Mouse (Mus musculus): Measurements from ENCODE around the gene Tet2.
"Not testable (repeated sequence)": the region's sequence is repeated elsewhere in the genome, so short reads cannot be mapped to it uniquely, and the experiment has no call there.

Tet2 gene

DNA sequence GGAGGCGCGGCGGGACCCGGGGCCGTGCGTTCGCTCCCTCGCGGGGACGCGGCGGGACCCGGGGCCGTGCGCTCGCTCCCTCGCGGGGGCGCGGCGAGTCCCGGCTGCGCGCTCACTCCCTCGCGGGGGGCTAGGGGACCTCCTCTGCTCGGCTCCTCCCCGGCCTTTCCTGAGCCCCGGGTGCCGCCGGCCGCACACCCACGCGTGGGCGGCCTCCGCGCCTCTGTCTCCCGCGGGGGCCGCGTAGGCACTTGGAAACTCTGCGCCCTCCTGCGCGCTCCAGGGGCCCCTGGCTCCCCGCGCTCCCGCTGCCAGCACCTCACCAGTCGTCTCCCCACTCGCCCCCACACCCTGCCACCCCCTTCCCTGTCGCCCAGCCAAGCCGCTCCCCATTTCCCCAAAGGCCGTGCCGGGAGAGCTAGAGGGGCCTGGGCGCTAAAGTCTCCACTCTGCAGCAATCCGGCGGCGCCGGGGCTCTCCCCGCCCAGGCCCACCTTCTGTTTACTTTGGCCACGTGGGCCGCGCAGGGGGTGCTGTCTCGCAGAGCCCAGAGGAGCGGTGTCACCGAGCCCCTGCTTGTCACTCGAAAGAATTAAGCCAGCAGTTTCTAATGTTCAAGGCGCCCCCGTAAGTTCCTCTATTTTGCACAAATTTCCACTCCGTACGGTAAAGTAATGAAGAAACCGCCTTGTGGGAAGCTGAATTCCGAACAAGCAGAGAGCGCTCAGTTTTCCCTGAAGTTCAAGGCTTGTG, at the start of gene Tet2:
Tet2 (minus strand) TSS at position 589 of the 753 bp plus-strand sequence.
- DNase-seq (ENCODE audit: low spot score in 2 of 2), result peak; percentile 35 to 76

DNA sequence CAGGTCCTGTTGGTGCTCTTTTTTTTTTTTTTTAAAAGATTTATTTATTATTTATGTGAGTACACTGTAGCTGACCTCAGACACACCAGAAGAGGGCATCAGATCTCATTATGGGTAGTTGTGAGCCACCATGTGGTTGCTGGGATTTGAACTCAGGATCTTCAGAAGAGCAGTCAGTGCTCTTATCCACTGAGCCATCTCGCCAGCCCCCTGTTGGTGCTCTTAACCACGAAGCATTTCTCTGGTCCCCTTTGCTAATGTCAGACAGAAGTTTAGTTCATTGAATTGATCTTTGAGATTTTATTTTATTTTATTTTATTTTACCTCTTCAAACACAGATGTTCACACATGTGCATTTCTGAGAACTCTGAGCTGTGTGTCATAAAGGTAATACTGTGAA, 48.1 kb upstream of the Tet2 start:
- not testable (repeated sequence) for DNase-seq (ENCODE audit: low spot score in 2 of 2)

DNA sequence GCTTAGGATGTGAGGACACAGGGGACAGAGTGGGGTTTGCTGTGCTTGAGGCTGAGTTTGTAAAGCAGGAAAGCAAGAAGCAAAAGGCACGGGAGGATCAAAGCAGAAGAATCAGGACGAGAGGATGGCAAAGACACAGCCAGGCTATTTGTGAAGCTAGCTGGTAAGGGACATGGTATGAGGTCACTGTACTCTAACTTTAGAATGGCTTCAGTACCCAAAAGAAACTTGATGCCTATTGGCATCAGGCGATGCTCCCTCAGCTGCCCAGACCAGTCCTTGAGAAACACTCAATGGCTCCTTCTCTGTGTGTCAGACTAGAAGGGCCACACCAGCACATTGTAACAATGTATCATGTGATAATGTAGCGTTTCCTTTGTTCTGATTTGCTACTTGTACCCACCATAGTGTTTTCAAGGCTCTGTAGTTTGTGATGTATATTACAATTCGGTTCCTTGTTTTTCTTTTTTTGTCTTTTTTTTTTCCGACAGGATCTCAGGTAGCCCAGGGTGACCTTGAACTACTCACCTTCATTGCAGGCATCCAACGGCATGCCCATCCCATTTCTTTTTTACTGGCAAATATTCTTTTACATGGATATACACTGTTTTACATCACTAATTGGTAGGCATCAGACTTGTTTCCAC, 45.7 kb upstream of the Tet2 start:
- DNase-seq (ENCODE audit: low spot score in 2 of 2), result no peak

DNA sequence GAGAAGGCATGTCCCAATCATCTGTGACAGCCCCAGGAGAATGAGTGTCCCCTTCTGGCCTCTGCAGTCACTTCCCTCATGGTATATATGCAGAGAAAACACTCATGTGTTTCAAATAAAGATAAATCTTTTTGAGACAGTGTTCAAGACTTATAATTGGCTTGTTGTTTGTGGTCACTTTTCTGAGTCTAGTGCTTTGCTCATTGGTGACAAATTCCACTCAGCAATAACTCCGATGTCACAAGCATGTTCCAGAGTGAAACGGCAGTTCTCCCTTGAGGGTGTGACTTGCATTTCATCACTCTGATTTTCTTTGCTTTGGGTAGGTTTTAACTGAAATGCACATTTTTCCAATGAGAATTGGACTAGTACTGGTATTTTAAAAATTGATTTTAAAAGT, 40.1 kb upstream of the Tet2 start:
- no peak for DNase-seq (ENCODE audit: low spot score in 2 of 2)

DNA sequence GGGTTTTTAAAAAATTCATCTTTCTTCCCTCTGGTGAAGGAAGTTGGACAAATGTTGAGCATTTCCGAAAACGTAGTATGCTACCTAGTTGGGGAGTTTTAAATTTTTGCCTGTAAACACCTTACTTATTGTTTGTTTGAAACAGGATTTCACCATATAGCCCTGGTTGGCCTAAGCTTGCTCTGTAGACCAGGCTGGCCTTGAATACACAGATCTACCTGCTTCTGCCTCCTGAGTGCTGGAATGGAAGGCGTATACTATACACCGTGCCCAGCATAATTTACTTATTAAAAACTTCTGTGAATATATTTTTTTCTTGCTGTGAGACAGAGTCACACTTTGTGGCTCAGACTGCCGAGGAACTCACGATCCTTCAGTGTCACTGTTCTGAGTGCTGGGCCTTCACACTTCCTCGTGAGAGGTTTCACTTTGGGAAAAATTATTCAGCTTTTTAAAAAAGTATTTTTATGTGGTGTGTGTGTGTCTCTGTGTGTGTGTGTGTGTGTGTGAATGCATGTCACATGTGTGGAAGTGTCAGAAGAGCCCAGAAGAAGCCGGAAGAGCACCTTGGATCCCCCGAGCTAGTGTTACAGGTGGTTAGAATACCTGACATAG, 38.6 kb upstream of the Tet2 start:
- no peak for DNase-seq (ENCODE audit: low spot score in 2 of 2)

DNA sequence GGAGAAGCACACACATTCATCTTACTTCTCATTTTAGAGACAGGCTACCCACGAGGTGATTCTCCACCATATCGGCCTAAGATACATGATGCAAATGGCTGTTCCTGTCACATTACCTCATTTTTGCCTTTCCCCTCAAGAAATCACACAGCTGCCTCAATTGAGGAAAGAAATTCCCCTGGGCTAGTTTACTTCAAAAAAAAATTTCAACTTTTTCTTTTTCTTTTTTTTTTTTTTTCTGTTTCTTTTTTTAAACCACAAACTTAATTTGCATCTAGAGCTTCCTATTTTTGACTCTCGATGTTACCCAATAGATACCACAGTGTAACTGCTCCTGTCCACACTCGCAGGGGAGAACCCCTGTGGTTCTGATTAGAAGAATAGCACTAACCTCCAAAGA, 38.0 kb upstream of the Tet2 start:
- DNase-seq (ENCODE audit: low spot score in 2 of 2), result no peak

DNA sequence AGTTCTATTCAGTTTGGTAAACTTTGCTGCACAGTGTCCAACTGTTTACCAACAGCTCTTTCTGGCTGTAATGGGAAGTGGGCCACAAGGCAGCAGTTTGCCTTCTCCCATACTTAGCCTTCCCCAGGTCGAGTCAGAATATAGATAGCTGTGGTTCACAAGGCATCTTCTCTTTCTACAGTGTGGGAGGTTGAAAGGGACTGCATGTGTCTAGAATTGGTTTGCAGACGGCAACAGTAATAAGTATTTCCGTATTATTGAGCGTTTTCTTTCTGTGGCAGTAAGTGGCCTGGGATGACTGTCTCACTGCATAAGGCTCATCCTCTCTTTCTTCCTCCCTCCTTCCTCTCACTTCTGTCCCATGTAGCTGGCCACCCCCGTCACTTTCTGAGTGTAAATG, 37.2 kb upstream of the Tet2 start:
- no peak for DNase-seq (ENCODE audit: low spot score in 2 of 2)

DNA sequence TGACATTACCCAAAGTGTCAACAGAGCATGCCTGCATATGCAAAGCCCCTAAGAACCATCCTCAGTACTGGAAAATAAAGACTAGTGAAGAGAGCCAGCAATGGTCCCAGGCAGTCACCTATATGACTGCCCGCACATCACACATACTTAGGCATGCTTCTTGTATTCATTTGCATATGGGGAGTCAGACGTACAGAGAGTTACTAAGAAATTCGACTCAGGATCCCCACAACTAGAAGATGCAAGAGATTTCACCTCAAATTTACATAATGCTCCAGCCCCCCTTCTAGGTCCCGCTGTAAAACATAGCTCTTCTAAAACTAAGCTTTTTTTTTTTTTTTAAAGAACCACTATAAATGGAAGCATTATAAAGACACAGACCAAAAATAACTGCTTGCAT, 36.6 kb upstream of the Tet2 start:
- DNase-seq (ENCODE audit: low spot score in 2 of 2), result no peak

DNA sequence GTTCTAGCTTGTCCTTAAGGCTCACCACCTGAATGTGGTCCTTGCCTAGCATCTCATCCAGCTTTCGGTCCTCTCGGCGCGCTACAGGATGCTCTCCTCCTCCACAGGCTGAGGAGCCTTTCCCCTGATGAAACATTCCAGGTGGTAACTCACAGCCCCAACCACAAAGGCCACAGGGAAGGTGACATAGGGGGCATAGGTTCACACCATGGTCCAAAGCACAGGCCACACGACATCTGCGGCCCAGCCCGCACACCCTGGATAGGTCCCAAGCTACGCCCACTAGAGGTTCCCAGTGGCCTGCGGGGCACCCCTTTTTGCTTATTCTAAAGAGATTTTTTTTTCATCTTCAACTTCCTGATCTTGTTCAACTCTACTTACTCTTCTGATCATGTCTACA, 34.7 kb upstream of the Tet2 start:
- DNase-seq (ENCODE audit: low spot score in 2 of 2), result no peak

DNA sequence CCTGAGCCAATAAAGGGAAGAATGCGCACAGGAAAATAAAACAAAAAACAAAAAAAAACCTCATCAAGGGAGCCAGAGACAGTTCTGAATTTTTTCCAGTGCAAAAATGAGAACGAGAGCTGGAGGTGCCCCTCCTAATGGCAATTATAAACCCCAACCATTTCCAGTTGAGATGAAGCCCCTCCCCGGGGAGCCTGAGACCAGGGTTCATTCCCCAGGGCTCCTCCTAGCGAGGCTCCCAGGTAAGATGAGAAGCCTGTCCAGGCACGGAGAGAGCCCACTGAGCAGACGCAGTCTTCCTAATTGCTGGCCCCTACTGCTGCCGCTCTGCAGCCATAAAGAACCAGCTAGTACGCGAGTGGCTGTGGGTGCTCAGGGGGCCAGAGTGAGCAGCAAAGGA, 34.2 kb upstream of the Tet2 start:
- DNase-seq (ENCODE audit: low spot score in 2 of 2), result no peak

DNA sequence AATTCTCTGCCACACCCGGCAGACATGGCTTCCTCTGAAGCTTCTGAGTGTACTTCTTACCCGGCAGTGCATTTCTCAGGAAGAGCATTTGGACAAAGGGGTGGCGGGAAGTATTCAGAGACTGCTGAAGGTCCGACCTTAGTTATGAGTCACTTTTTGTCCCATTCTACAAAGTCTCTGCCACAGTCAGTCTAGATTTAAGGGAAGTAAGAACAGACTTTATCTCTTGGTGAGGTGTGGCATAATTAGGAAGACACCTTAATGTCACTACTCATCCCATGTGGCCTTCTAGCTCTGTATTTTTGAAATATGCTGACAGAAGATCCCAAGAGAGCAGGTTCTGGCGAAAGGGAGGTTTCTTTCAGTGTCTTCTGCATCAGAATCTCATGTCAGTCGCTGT, 30.0 kb upstream of the Tet2 start:
- DNase-seq (ENCODE audit: low spot score in 2 of 2), result no peak

DNA sequence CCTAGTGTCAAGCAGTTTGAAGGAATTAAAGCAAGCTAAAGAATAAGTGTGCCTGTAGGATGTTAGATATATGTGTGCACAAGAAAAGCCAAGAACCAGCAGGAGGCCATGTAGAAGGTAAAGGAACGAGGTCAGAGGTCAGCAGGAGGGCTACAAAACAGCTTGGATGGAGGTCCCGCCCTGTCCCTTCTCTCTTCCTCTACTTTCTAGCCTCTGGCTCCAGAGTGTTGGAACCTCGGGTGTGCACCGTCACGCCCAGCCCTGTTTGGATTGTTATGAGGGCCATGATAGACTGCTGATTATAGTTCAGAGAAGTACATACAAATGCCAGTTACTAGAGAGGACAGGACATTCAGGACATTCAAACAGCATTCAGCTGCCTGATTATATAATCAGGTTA, 27.0 kb upstream of the Tet2 start:
- DNase-seq (ENCODE audit: low spot score in 2 of 2), result no peak

DNA sequence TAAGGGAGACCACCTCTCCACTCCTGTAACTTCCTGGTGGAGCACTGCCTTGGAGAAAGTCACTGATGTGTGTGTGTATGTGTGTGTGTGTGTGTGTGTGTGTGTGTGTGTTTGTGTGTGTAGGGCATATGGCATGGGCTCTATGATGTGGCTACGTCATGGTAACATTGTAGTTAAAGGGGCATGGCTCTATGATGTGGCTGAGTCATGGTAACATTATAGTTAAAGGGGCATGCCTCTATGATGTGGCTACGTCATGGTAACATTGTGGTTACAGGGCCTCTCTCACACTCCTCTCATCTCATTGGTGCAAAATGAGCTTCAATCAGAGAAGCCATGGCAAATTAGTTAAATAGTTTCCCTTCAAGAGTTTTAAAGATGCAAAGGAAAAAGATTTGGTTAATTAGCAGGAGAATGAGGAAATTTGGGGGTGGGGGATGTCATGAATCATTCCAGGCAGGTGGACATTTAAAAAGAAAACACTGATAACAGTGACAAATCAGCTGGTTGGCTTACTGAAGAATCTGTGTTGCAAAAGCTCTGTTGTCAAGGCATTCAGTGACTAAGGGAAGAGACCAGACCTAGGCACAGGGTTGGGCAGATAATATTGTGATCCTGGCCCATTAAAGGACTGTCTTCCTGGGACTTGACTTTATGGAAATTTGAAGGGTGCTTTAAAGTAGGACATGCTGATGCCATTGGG, 18.7 kb upstream of the Tet2 start:
- DNase-seq (ENCODE audit: low spot score in 2 of 2), result no peak

DNA sequence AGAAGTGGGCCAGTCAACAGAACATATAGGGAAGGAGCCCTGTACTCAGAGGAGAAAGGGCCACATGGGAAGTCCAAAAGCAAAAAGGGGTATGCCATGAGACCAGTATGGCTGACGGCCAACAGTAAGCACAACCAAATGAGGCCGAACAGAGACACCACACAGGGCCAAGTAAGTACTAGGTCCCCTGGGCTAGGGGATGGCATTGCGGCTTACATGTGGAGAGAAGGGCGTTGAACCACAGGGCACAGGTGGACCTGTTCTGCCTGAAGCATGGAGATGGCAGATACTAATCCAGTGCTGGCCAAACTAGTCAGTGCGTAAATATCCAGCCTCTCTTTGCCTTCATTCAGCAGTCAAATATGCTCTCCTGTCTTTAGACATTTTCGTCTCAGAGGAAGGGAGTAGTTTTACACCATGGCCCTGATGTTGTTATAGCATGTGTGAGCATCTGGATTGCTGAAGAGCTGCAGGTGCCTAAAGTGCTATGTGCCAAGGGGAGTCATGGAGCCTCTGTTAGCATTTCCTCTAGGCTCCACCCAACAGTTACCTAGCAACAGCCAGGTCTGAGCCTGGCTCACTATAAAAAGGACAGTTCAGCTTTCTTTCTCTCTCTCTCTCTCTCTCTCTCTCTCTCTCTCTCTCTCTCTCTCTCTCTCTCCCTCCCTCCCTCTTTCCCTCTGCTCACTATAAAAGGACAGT, 14.6 kb upstream of the Tet2 start:
- no peak for DNase-seq (ENCODE audit: low spot score in 2 of 2)

DNA sequence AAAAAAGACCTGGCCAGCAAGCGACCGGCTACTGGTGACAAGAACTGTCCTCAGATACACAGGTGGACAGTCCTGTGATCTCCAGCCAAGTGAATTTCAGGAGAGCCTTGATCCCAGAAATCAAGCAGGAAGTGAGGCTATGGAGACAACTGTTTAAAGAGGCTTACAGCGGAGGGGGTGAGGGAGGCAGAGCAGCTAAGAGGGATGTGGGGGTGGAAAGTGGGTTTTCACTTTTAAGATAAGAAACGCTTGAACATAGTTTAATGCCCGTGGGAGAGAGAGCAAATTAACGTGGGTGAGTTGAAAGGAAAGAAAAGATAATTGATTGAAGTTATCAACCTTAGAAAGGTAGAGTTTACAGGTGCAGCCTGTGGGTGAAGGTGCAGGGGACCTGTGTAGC, 12.7 kb upstream of the Tet2 start:
- DNase-seq (ENCODE audit: low spot score in 2 of 2), result no peak

DNA sequence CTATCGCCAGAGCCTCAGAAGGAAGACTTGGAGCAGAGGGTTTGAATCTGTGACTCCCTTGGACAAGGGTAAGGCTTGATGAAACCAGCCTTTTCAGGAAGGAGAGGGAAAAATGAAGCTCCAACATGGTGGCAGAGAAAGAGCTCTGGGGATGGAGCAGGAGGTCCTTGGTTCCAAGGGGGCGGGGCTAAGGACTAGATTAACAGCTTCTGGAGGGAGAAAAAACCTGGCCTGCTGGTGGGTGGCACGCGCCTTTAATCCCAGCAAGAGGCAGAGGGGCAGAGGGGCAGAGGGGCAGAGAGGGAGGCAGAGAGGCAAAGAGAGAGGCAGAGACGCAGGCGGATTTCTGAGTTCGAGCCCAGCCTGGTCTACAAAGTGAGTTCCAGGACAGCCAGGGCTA, 12.2 kb upstream of the Tet2 start:
- DNase-seq (ENCODE audit: low spot score in 2 of 2), result no peak

DNA sequence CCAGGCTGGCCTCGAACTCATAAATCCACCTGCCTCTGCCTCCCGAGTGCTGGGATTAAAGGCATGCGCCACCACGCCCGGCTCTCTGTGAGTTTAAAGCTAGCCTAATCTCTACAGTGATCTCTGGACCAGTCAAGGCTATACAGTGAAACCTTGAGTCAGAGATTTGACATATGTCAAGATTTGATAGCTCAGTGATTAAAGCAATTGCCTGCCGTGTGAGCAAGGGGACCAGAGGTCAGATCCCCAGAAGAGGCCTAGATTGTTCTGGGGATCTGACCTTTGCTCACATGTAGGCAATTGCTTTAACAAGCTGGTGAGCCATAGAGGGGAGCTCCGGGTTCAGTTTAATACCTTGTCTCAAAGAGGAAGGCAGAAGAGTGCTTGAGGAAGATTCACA, 10.4 kb upstream of the Tet2 start:
- no peak for DNase-seq (ENCODE audit: low spot score in 2 of 2)

DNA sequence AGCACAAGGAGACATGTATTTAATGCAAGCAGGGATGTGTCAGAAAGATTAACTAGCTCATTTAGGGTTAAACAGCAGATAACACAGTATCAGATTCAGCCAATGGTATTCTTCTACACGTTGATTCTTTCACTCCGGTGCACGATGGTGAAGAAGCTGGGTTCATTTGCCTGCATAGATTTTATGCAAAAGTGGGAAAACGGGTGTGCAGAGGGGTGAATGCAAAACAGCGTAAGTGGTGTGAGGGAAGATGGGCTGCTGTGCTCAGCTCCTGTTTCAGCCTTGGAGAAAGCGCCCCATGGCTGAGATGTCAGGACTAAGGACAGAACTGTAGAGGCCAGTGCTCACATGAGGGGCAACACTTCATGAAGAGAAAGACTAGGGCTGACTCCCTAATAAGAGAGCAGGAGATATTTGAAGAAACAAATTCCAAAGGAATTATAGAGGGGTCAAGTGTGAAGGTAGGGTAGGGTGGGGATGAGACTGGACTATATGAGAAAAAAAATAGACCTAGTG, 9.7 kb upstream of the Tet2 start:
- no peak for DNase-seq (ENCODE audit: low spot score in 2 of 2)

DNA sequence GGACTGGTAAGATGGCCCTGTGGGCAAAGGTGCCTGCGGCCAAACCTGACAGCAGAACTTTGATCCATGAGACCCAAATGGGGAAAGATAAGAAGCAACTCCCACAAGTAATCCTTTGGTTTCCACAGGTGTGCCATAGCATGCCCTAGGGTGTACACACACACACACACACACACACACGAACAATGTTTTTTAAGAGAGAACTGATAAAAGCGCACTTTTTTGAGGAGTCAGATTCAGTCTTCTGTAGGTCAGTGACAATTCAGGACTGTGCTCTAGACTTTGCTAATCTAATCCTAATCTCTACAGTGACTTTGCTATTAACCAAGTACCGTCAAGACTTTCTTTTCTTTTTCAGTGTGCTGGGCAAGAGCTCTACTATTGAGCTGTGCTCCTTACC, 9.2 kb upstream of the Tet2 start:
- no peak for DNase-seq (ENCODE audit: low spot score in 2 of 2)

DNA sequence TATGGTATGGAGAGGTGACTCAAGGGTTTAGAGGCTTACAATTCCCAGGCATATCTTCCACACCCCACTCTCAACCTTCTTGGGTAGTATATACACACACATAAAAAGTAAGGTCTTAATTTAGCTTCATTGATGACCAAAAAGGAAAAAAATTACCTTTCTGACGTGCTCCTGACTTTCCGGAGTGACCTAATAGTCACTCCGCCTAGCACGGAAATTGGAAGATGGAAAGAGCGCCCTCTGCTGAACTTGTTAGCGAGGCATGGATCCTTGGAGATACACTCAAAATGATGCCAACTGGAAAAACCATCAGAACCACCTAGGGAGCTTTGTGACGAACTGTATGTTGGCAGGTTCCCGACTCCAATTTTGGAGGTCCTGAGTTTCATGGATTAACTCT, 7.0 kb upstream of the Tet2 start:
- DNase-seq (ENCODE audit: low spot score in 2 of 2), result no peak

DNA sequence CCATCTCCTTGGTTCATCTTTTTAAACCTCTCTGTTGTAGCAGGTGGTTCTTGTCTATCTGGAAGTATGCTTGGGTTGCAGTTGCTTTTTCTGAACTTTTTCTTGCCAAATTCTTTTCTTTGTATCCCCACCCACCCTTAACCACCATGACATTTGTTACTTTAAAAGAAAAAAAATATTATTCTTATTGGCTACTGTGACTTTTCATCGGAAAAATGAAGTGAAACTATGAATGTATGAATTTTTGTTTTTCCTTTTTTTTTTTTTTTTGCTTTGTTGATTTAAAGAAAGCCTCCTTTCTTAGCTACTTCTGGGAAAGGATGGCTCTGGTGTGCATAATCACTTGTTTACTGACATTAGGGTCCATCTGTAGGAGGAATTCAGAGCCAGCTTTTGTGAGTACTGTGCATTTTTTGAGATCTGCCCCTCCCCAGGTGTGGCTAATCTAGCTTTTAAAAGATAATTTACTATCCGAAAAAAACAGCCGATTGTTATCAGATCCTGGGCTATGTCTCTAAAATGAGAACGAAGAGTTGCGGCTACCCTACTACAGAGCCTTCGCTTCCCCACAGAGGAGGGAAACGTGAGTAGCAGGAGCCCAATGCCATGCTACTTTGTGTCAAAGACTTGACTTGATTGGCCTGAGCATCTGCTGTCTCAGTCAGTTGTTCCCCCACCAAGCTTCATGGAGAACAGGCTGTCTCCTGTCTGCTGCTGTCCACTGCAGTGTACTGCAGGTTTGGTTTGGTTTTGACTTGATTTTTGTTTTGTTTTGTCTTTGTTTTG, 4.6 kb upstream of the Tet2 start:
- no peak for DNase-seq (ENCODE audit: low spot score in 2 of 2)
